Mouse (Mus musculus) embryonic fibroblast, embryonic 13.5 days (primary cell): ENCODE measurements around the gene Rnf43.

ENCODE experiments used
- CTCF ChIP-seq: IDR thresholded peaks from 2 replicates; pipeline ENCODE4 v1.5.1; 2011; ENCODE audit warnings: mild to moderate bottlenecking, control low read depth, low read length, moderate library complexity, borderline replicate concordance; ENCODE audit not compliant: insufficient read depth
- POLR2A ChIP-seq: IDR thresholded peaks from 2 replicates; pipeline ENCODE4 v1.6.1; 2011; ENCODE audit warnings: low read depth, mild to moderate bottlenecking, control low read depth, low read length, moderate library complexity

DNA sequence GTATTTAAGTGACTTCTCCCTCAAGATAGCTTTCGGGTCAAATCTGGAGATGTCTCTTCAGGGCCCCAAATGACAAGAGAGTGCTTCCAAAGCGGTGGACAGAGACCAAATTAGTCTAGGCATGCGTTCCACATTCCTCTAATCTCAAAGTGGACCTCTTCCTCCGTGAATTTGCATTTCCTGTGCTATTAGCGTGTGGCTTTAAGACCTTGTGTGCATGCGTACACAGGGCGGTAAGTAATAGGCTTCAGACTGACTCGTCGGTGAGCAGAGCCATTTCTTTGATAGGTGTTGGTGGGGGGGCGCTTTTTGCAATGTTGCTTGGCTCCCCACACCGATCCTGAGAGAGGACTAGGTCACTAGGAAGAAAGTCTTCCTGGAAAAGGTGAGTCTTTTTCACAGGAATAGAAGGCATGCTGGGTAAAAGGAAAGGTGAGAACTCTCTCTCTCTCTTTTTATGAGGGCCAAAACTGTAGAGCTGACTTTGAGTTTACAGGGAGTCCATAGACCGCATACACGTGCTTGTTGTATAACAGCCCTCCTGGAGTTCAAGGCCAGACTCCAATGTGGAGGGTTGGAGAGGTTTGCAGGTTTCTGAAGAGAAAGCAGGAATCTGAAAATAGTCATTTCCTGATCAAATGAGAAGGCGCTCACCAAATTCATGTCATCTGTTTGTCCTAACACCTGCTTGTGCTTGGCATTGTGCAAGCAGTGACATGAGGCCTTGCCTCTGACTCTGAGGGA is 39.5 kb downstream of the Rnf43 start:
- TF ChIP-seq CTCF (no peak), POLR2A (no peak)
